Mouse (Mus musculus) brain, adult 2 months (tissue): ENCODE measurements at regions not wholly inside any gene's neighbourhood (a gene's known extent, or its start where the extent isn't known, plus 50 kb on each side); places are given as distances from the start of the nearest gene placed in this dataset.
"Not testable (repeated sequence)": the region's sequence is repeated elsewhere in the genome, so short reads cannot be mapped to it uniquely, and the experiment has no call there.

Source experiments
- DNase-seq: peaks from one replicate; pipeline ENCODE4 v3.0.0; 2011; ENCODE audit warnings: low read depth, low spot score

DNA sequence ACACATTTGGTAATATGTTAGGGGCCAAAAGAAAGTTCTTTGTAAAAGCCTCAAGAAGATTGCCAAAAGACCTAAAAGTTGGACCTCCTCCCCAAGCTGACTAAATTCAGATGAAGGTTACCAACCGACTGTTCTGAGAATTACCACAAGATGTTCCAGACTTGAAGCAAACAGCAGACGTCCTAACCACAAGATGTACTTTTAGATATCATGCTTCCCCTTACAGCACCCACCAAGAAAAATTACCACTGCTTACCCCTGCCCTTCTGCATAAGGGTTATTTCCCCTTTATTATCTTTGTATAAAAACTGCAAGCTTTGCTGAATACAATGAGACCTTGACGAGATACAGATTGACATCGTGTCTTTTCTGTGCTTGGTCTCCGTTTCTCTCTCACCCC, 121.6 kb upstream of the Cst10 start:
- DNase-seq = no peak

DNA sequence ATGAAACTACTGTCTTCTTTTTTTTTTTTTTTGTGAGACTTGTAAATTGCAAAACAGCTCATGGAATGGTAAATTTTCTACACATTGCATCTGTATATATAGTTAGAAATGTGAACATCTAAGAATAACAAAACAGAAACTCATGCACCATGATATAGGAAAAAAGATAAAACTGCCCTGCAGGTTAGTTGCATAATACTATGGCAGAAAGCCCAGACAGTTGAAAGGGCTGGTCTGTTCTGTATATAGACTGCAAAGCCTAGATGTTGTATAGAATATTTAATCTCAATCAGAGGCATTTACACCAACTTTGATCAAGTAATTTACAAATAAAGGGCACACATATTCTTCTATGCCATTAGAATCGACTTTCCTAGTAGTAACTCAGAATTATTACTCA, 120.7 kb upstream of the Cst10 start:
- no peak for DNase-seq

DNA sequence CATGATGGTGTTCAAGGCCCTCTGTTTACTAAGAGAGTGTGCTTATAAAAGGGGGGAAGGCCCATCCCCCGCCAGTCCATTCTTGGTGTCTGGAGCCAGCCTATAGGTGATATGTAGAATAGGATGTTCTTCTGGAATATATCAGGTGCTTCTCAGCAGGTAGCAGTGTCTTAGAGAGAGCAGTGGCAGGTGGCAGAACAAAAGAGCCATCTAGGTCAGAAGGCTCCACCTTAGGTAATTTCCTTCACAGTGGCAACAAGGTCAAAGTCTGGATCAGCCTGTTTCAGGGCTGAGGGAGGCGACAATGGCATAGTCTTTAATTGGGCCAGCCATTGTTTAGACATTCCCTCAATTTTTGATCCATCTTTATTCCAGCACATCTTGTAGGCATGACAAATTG, 107.9 kb upstream of the Cst10 start:
- DNase-seq = not testable (repeated sequence)

DNA sequence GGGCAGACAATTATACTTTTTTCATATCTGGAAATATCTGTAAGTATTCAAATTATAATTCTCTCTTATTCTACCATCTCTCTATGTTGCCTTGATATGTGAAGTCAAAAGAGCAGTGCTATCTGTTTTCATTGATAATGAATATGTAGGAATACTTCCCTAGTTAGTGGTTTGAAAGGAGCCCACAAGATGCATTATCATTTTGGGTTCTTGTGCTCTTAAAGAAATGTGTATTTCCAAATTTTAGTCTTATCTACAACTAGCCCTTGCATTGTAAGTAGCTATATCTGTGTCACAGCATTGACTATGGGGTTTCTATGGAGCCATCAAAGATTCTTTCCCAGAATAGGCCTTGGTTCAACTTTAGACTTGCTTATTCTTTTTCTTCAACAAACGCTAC, 99.3 kb upstream of the Cst10 start:
- no peak for DNase-seq

DNA sequence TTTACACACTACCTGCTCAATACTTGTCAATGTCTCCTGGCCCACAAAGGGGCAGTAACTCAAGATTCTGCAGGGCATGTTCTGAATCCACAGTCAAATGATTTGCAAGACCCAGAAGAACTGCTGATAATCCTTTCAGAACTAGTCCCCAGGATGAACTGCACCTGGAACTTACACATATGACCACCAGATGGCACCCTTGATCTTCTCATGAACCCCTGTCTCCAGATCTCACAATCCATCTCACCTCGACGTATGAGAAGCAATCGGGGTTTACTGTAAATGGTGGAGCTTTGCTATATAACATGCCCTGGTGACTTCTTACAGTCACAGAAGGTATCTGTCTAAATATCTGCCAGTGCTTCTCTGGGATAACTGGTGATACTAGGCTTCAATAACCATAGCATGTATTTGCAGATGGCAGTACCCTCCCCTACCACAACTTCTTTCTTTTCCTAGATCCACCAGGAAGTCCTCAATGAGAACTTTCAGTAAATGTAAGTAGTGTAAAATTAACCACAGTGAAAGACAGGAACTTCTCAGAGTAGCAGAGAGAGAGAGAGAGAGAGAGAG, 54.5 kb upstream of the Cst10 start:
- peak; percentile 82 for DNase-seq
